Mouse (Mus musculus) frontal cortex, postnatal 36 days (tissue): ENCODE results near the gene Phyhipl.

ENCODE experiments used
- DNase-seq, 2 experiments: peaks; one replicate each; pipeline ENCODE4 v3.0.0; 2022; ENCODE audit warnings: low spot score in 2 of 2

The Phyhipl gene

GRCm38 (mm10) chr10:70533301-70533781 lies 122.4 kb downstream of the Phyhipl start:
- DNase-seq = peak; percentile 31 to 62

GRCm38 (mm10) chr10:70532249-70532648 lies 123.5 kb downstream of the Phyhipl start:
- DNase-seq = peak in 1 of 2 experiments; percentile 51

GRCm38 (mm10) chr10:70530185-70530823 lies 125.5 kb downstream of the Phyhipl start:
- DNase-seq = peak; percentile 40 to 70

GRCm38 (mm10) chr10:70521379-70521778 lies 134.4 kb downstream of the Phyhipl start:
- DNase-seq = no peak

GRCm38 (mm10) chr10:70520143-70521131 lies 135.3 kb downstream of the Phyhipl start:
- DNase-seq = peak; percentile 45 to 76

- DNase-seq = peak in 1 of 2 experiments; percentile 45
These were observed 136.1 kb downstream of the Phyhipl start for GRCm38 (mm10) chr10:70519640-70520099.

- no peak for DNase-seq
These were observed 139.1 kb downstream of the Phyhipl start for GRCm38 (mm10) chr10:70516661-70517060.

- DNase-seq = peak in 1 of 2 experiments; percentile 42
These were observed 140.9 kb downstream of the Phyhipl start for GRCm38 (mm10) chr10:70514848-70515247.

GRCm38 (mm10) chr10:70507880-70508279 lies 147.9 kb downstream of the Phyhipl start:
- DNase-seq = no peak
